Mouse (Mus musculus) heart, adult 2 months (tissue): Measurements from ENCODE around the gene Ror1. TPM values are rescaled to one million over a fixed set of nuclear protein-coding genes. Genes with fewer than 3 reads are reported as not detected.

ENCODE experiments used
- DNase-seq, 2 experiments: peaks; one replicate each; pipeline ENCODE4 v3.0.0; 2021
- H3K27ac ChIP-seq: fragments of 200-600 bp; 2 replicates; pipeline ENCODE4 v1.8.1; 2022
- H3K27me3 ChIP-seq: fragments of 200-500 bp; 2 replicates; pipeline ENCODE4 v1.6.1; 2012; ENCODE audit warnings: mild to moderate bottlenecking, low read length, inconsistent platforms, mixed read lengths; ENCODE audit not compliant: control insufficient read depth, insufficient read depth
- H3K36me3 ChIP-seq: fragments of 200-500 bp; 2 replicates; pipeline ENCODE4 v1.6.1; 2012; ENCODE audit warnings: low read length, inconsistent platforms; ENCODE audit not compliant: control insufficient read depth, insufficient read depth
- H3K4me1 ChIP-seq: fragments of 200-500 bp; 2 replicates; pipeline ENCODE4 v1.6.1; 2011; ENCODE audit warnings: low read length; ENCODE audit not compliant: control insufficient read depth, insufficient read depth
- H3K4me3 ChIP-seq: fragments of 200-600 bp; 2 replicates; pipeline ENCODE4 v1.8.1; 2022
- H3K79me2 ChIP-seq: fragments of 200-500 bp; replicated peaks from 2 replicates; pipeline ENCODE4 v1.6.1; 2012; ENCODE audit warnings: mild to moderate bottlenecking, inconsistent platforms, low read length, moderate library complexity, mixed read lengths; ENCODE audit not compliant: control insufficient read depth, insufficient read depth
- H3K9ac ChIP-seq: fragments of 200-500 bp; 2 replicates; pipeline ENCODE4 v1.6.1; 2012; ENCODE audit warnings: low read depth, mild to moderate bottlenecking, control low read depth, inconsistent platforms, low read length, mixed read lengths
- CTCF ChIP-seq: fragments of 200-600 bp; IDR thresholded peaks from 2 replicates; pipeline ENCODE4 v1.8.1; 2022; ENCODE audit warnings: antibody characterized with exemption, mild to moderate bottlenecking, moderate library complexity
- EP300 ChIP-seq: fragments of 200-500 bp; IDR thresholded peaks from 2 replicates; pipeline ENCODE4 v1.6.1; 2011; ENCODE audit warnings: low read depth, low read length, control low read depth; ENCODE audit not compliant: insufficient read depth
- POLR2A ChIP-seq: fragments of 200-500 bp; IDR thresholded peaks from 2 replicates; pipeline ENCODE4 v1.6.1; 2011; ENCODE audit warnings: mild to moderate bottlenecking, low read depth, low read length, control low read depth; ENCODE audit not compliant: insufficient read depth
- WGBS: fragments of 180-500 bp; shearing (Covaris S2); methylation state at CpG from one replicate; pipeline ENCODE4 v1.1.7; 2018; 5-methylcytosine and 5-hydroxymethylcytosine counted together
- intact Hi-C: fragments of 180-260 bp; cut with DNase I; formaldehyde crosslinking; loops from one replicate; pipeline ENCODE4 v1.15.1; 2025
- polyA plus RNA-seq: library from polyadenylated mRNA; depleted of rRNA; stranded (reverse); fragments of >200 nt; gene quantifications from 2 replicates; pipeline ENCODE4 v1.2.3, GENCODE M21; 2012
- total RNA-seq, 2 experiments: library from RNA; stranded (reverse); gene quantifications; 2 replicates each; pipeline ENCODE4 v1.2.3; 2021

Gene Ror1
- total and polyA plus RNA-seq, 3 experiments: 2.3 to 5.0 (median 3.4) TPM

GRCm38 (mm10) chr4:100244250-100244649 is 148.7 kb downstream of the Ror1 start:
- Histone ChIP-seq H3K9ac (no peak overlapping the region), H3K36me3 (no peaks in the 10 kb centered on the region), H3K27me3 (no peaks in the 10 kb centered on the region), H3K27ac (no peak overlapping the region), H3K4me1 (peaks cover 3% of the 10 kb centered on the region), H3K79me2 (no peaks in the 10 kb centered on the region), H3K4me3 (no peak overlapping the region)
- TF ChIP-seq POLR2A (no peak), CTCF (no peak), EP300 (no peak)
- WGBS: 79% methylated on average over 8 of the region's 8 CpGs
- intact Hi-C loops: no loop called here
- no peak for DNase-seq

GRCm38 (mm10) chr4:100244701-100245100 is 149.1 kb downstream of the Ror1 start:
- TF ChIP-seq CTCF: no peak
- no peak for TF ChIP-seq EP300
- TF ChIP-seq POLR2A: no peak
- Histone ChIP-seq H3K36me3 (no peaks in the 10 kb centered on the region), H3K79me2 (no peaks in the 10 kb centered on the region), H3K27ac (no peak overlapping the region), H3K4me1 (peaks cover 3% of the 10 kb centered on the region), H3K27me3 (no peaks in the 10 kb centered on the region), H3K9ac (no peak overlapping the region), H3K4me3 (no peak overlapping the region)
- DNase-seq: no peak
- intact Hi-C loops: no loop called here
- 89% methylated on average over 6 of the region's 6 CpGs for WGBS

DNA sequence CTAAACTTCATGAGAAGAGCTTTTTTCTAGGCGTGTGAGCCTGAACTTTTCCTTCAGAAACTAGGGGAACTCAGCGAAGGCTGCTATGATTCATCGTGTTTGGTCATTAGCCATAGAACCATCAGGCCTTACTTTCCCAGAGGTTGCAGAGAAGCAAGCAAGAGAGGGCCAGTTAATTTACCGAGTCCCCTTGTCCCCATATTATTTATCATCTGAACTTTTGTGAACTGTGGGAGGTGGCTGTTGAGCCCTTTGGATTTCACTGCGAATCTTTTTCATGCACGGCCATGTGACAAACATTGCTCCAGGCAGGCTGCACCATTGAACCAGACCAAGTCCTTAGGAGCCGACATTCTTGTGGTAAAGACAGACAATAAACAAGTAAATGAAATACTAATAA is 152.2 kb downstream of the Ror1 start:
- Histone ChIP-seq H3K27me3 (no peaks in the 10 kb centered on the region), H3K36me3 (no peaks in the 10 kb centered on the region), H3K4me3 (no peak overlapping the region), H3K9ac (no peak overlapping the region), H3K79me2 (no peaks in the 10 kb centered on the region), H3K27ac (no peak overlapping the region), H3K4me1 (peaks cover 3% of the 10 kb centered on the region)
- intact Hi-C loops: no loop called here
- TF ChIP-seq CTCF (no peak), EP300 (no peak), POLR2A (no peak)
- WGBS: 69% methylated on average over 7 of the region's 7 CpGs
- DNase-seq: no peak

DNA sequence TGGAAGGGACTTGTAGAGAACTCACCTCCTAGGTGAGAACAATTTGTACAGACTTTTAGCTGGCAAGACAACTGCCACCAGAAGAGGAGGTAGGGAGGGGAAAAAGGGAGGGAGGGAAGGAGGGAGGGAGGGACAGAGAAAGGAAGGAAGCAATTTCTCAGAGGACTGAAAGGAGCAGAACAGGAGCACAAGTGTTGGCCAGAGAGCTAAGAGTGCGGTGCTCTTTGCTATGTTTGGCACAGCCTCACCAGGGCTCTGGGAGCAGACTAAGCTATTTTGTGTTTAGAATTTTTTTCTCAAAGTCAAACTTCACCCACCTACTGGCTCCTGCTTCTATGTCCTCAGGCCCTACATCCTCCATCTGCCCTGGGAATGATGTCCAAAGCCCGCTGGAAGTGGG is 152.7 kb downstream of the Ror1 start:
- no peaks in the 10 kb centered on the region for H3K36me3 ChIP-seq
- H3K79me2 ChIP-seq: no peaks in the 10 kb centered on the region
- DNase-seq: no peak
- WGBS: 64% methylated on average over 2 of the region's 2 CpGs
- H3K4me1 ChIP-seq: peaks cover 3% of the 10 kb centered on the region
- H3K27ac ChIP-seq: no peak overlapping the region
- no peak overlapping the region for H3K9ac ChIP-seq
- intact Hi-C loops: no loop called here
- H3K27me3 ChIP-seq: no peaks in the 10 kb centered on the region
- TF ChIP-seq EP300: no peak
- no peak for TF ChIP-seq CTCF
- TF ChIP-seq POLR2A: no peak
- H3K4me3 ChIP-seq: no peak overlapping the region

DNA sequence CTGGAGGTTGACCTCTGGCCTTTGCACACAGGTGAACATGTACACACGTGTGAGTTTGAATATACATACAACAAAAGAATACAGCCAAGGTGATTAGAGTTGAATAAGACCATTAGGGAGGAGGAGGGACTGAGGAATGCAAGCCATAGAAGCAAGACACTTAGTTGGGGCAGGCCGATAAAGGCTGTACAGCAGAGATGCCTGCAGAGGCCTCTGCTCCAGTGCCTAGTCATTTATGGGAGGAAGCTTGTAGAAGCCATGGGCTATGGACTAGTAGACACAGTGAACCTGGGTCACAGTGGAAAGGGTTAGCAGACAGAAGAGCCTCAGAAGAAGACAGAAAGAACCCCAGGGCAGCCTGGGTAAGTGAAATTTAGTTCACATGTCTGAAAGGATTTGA is 155.7 kb downstream of the Ror1 start:
- no peak for DNase-seq
- TF ChIP-seq CTCF (no peak), EP300 (no peak), POLR2A (no peak)
- intact Hi-C loops: no loop called here
- H3K9ac ChIP-seq: no peak overlapping the region
- no peak overlapping the region for H3K4me3 ChIP-seq
- no peaks in the 10 kb centered on the region for H3K79me2 ChIP-seq
- no peaks in the 10 kb centered on the region for H3K27me3 ChIP-seq
- 82% methylated on average over 2 of the region's 2 CpGs for WGBS
- H3K27ac ChIP-seq: no peak overlapping the region
- peaks cover 8% of the 10 kb centered on the region for H3K4me1 ChIP-seq
- H3K36me3 ChIP-seq: no peaks in the 10 kb centered on the region

- intact Hi-C loops: no loop called here
- no peak overlapping the region for H3K9ac ChIP-seq
- DNase-seq: no peak
- WGBS: 17% methylated on average over 1 of the region's 1 CpGs
- H3K36me3 ChIP-seq: no peaks in the 10 kb centered on the region
- peaks cover 8% of the 10 kb centered on the region for H3K4me1 ChIP-seq
- H3K27me3 ChIP-seq: no peaks in the 10 kb centered on the region
- no peaks in the 10 kb centered on the region for H3K79me2 ChIP-seq
- no peak overlapping the region for H3K4me3 ChIP-seq
- TF ChIP-seq EP300: no peak
- no peak for TF ChIP-seq POLR2A
- TF ChIP-seq CTCF: no peak
- no peak overlapping the region for H3K27ac ChIP-seq
Observed at GRCm38 (mm10) chr4:100252050-100252449, 156.5 kb downstream of the Ror1 start.
